Mouse (Mus musculus): ENCODE results near the gene Mdk. TPM values are rescaled to one million over a fixed set of nuclear protein-coding genes. Genes with fewer than 3 reads are reported as not detected.

Mdk gene
- polyA plus RNA-seq, 1 experiment, result 0.29 TPM

DNA sequence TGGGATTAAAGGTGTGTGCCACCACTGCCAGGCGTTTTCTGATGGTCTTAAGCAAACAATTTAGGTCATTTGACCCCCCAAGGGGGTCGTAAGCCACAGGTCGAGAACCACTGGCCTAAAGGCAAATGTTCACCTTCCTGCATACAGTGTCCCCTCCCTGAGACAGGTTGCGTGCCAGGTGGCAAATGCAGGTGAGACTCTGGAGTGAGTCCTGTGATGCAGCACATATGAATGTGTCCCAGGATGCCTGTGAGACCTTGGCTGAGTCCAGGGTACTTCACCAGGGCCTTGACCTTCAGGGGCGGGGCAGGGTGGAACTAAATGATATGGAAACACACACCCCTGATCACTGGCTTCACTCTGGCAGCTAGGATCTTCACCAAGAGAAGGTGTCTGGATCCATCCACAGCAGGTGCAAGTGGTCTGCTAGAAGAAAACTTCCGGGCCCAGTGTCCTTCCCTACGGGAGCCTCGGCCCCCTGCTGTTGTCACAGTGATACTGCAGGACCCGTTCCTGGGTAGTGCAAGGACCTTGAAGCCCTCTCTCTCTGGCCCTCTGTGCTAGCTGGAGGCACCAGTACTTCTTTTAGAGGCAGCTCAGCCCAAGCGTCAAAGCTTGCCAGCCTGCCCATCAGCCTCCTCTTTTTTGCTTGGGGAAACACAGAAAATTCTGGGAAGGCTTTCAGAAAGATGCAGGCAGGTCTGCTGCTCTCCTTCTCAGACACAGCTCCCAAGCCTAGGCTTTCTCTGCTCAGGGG is 26.8 kb upstream of the Mdk start:
- Histone ChIP-seq H3K4me3 (no peak overlapping the region), H3K27me3 (ENCODE audit: control insufficient read depth, insufficient read depth, insufficient read length) (no peaks in the 10 kb centered on the region), H3K4me2 (ENCODE audit: low read depth) (peak overlapping the region; percentile 12), H3ac (ENCODE audit: control insufficient read depth, insufficient read length) (no peak overlapping the region), H3K36me3 (ENCODE audit: control insufficient read depth, insufficient read depth) (no peaks in the 10 kb centered on the region), H3K79me2 (ENCODE audit: control insufficient read depth, insufficient read depth) (peaks cover 60% of the 10 kb centered on the region)
- no peak for TF ChIP-seq E2F4 (IDR thresholded peaks at IDR 0.05; ENCODE audit: insufficient read depth)
- no peak for TF ChIP-seq CEBPB (IDR thresholded peaks at IDR 0.05; ENCODE audit: insufficient read depth, poor library complexity, severe bottlenecking)
- TF ChIP-seq TCF3 (IDR thresholded peaks at IDR 0.05; ENCODE audit: insufficient read length, low read depth), result no peak
- TF ChIP-seq REST (IDR thresholded peaks at IDR 0.05; ENCODE audit: insufficient read depth, insufficient read length), result no peak
- no peak for TF ChIP-seq SRF (IDR thresholded peaks at IDR 0.05; ENCODE audit: control insufficient read depth, insufficient read length, low read depth)
- TF ChIP-seq MAX (IDR thresholded peaks at IDR 0.05; ENCODE audit: low read depth), result no peak
- TF ChIP-seq TCF12 (IDR thresholded peaks at IDR 0.05; ENCODE audit: insufficient read depth, poor library complexity, severe bottlenecking), result no peak
- TF ChIP-seq USF1 (IDR thresholded peaks at IDR 0.05; ENCODE audit: low read depth), result no peak
- no peak for TF ChIP-seq POLR2A (IDR thresholded peaks at IDR 0.05; ENCODE audit: insufficient read length, low read depth)
- no peak for TF ChIP-seq POLR2AphosphoS2 (IDR thresholded peaks at IDR 0.05; ENCODE audit: insufficient read length, low read depth)
- TF ChIP-seq MYOD1 (IDR thresholded peaks at IDR 0.05; ENCODE audit: control insufficient read depth in 1 of 3, insufficient read length in 2 of 3, low read depth in 2 of 3), result peak in 2 of 3 experiments; percentile 5 to 22
- peak in 1 of 3 experiments; percentile 55 for TF ChIP-seq MYOG (IDR thresholded peaks at IDR 0.05; ENCODE audit: control insufficient read depth in 1 of 3, insufficient read depth in 1 of 3, insufficient read length in 2 of 3, low read depth in 2 of 3)

DNA sequence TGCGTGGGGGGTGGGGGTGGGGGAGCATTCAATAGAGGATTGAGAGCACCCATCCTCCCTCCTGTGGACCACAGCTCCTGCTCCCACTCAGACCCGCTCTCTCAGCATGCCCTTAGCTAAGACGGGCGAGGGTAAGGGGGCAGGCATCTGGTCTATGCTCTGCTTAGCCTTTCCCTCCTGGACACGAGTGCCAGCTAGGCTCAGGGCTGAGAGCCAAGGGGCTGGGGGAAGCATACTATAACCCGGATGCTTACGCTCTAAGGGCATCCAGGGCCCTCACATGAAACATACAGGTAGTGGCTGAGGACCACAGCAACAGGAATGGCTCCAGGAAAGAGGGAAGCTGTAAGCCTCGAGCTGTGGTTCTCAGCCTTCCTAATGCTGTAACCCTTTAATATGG is 26.0 kb upstream of the Mdk start:
- no peak overlapping the region for H3ac ChIP-seq (ENCODE audit: control insufficient read depth, insufficient read length)

DNA sequence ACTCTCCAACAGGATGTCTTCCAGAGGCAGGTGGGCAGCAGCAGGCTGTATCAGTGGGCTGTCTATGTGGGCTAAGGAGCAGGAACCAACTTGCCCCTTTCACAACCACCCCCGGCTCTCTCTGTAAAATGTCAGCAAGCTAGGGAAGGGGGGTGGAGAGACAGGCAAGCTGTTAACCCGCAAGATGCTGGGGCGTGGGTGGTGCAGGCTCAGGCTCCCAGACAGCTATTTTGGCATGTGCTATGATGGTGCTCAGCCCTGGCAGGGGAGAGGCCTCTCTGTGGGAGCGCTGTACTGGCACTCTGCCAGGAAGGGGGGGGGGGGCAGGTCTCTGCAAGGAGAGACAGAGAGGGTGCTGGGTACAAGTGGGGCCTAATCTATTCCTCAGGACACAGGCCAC is 25.0 kb upstream of the Mdk start:
- Histone ChIP-seq H3K79me2 (ENCODE audit: control insufficient read depth, insufficient read depth) (peaks cover 62% of the 10 kb centered on the region), H3K27me3 (ENCODE audit: control insufficient read depth, insufficient read depth, insufficient read length) (no peaks in the 10 kb centered on the region), H3K4me3 (no peak overlapping the region), H3ac (ENCODE audit: control insufficient read depth, insufficient read length) (no peak overlapping the region), H3K36me3 (ENCODE audit: control insufficient read depth, insufficient read depth) (no peaks in the 10 kb centered on the region), H3K4me2 (ENCODE audit: low read depth) (peak overlapping the region; percentile 49)
- TF ChIP-seq CEBPB (IDR thresholded peaks at IDR 0.05; ENCODE audit: insufficient read depth, poor library complexity, severe bottlenecking), result no peak
- TF ChIP-seq TCF12 (IDR thresholded peaks at IDR 0.05; ENCODE audit: insufficient read depth, poor library complexity, severe bottlenecking), result no peak
- no peak for TF ChIP-seq USF1 (IDR thresholded peaks at IDR 0.05; ENCODE audit: low read depth)
- TF ChIP-seq MAX (IDR thresholded peaks at IDR 0.05; ENCODE audit: low read depth), result no peak
- no peak for TF ChIP-seq POLR2AphosphoS2 (IDR thresholded peaks at IDR 0.05; ENCODE audit: insufficient read length, low read depth)
- TF ChIP-seq E2F4 (IDR thresholded peaks at IDR 0.05; ENCODE audit: insufficient read depth), result no peak
- TF ChIP-seq SRF (IDR thresholded peaks at IDR 0.05; ENCODE audit: control insufficient read depth, insufficient read length, low read depth), result no peak
- peak in 1 of 3 experiments; percentile 60 for TF ChIP-seq MYOD1 (IDR thresholded peaks at IDR 0.05; ENCODE audit: control insufficient read depth in 1 of 3, insufficient read length in 2 of 3, low read depth in 2 of 3)
- TF ChIP-seq MYOG (IDR thresholded peaks at IDR 0.05; ENCODE audit: control insufficient read depth in 1 of 3, insufficient read depth in 1 of 3, insufficient read length in 2 of 3, low read depth in 2 of 3), result peak in 1 of 3 experiments; percentile 58
- TF ChIP-seq REST (IDR thresholded peaks at IDR 0.05; ENCODE audit: insufficient read depth, insufficient read length), result no peak

More for the DNA sequence above, 26.0 kb upstream of the Mdk start:
- Histone ChIP-seq H3K27me3 (ENCODE audit: control insufficient read depth, insufficient read depth, insufficient read length) (no peaks in the 10 kb centered on the region), H3K4me2 (ENCODE audit: low read depth) (no peak overlapping the region), H3K79me2 (ENCODE audit: control insufficient read depth, insufficient read depth) (peaks cover 65% of the 10 kb centered on the region), H3K4me3 (no peak overlapping the region), H3K36me3 (ENCODE audit: control insufficient read depth, insufficient read depth) (no peaks in the 10 kb centered on the region)
- TF ChIP-seq MYOG (IDR thresholded peaks at IDR 0.05; ENCODE audit: control insufficient read depth in 1 of 3, insufficient read depth in 1 of 3, insufficient read length in 2 of 3, low read depth in 2 of 3) (no peak), USF1 (IDR thresholded peaks at IDR 0.05; ENCODE audit: low read depth) (no peak), TCF3 (IDR thresholded peaks at IDR 0.05; ENCODE audit: insufficient read length, low read depth) (no peak), POLR2AphosphoS2 (IDR thresholded peaks at IDR 0.05; ENCODE audit: insufficient read length, low read depth) (no peak)

DNA sequence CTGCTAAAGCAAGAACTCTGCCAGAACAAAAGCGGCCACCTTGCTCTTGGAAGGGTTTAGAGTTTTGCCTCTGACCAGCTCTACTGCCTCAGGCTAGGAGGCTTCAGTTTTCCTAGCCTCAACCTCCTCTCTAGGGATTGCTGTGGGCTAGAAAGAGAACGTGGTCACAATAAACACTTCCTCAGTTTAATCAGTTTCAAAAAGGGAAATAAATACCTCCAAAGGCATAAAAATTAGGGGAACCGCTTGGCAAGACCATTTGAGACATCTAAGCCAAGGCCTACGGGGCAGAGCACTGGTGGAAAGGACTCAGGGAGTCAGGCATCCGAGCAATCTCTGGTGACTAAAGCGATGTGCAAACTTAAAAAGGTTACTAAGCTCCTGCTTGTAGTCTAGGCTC is 23.8 kb upstream of the Mdk start:
- H3ac ChIP-seq (ENCODE audit: control insufficient read depth, insufficient read length), result no peak overlapping the region
- TF ChIP-seq POLR2A (IDR thresholded peaks at IDR 0.05; ENCODE audit: insufficient read length, low read depth), result no peak
- H3K36me3 ChIP-seq (ENCODE audit: control insufficient read depth, insufficient read depth), result no peaks in the 10 kb centered on the region
- no peak overlapping the region for H3K4me2 ChIP-seq (ENCODE audit: low read depth)
- peaks cover 56% of the 10 kb centered on the region for H3K79me2 ChIP-seq (ENCODE audit: control insufficient read depth, insufficient read depth)
- H3K27me3 ChIP-seq (ENCODE audit: control insufficient read depth, insufficient read depth, insufficient read length), result no peaks in the 10 kb centered on the region
- H3K4me3 ChIP-seq, result no peak overlapping the region

DNA sequence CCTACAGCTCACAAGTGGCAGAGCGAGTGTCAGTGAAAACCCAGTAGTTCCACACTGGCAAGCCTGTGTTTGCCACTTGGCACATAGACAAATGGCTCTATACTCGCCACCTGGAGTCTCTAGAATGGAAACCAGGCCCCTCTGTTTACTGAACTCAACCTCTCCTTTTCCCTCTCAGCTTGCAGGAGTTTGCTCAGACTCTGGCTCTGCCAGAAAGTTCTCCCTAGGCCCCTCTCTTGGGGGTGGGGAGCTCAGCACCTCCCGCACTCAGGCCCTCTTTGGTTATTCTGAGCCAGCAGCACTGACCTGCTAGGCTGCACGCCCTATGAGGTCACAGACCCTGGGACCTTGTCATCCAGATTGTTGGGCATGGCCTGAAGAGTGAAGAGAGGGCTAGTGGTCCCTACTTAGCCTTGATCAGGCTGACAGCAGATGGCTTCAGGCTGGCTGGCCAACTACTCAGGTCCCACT is 23.1 kb upstream of the Mdk start:
- Histone ChIP-seq H3K79me2 (ENCODE audit: control insufficient read depth, insufficient read depth) (peaks cover 50% of the 10 kb centered on the region), H3K4me2 (ENCODE audit: low read depth) (no peak overlapping the region), H3ac (ENCODE audit: control insufficient read depth, insufficient read length) (no peak overlapping the region), H3K36me3 (ENCODE audit: control insufficient read depth, insufficient read depth) (no peaks in the 10 kb centered on the region), H3K4me3 (no peak overlapping the region), H3K27me3 (ENCODE audit: control insufficient read depth, insufficient read depth, insufficient read length) (no peaks in the 10 kb centered on the region)
- TF ChIP-seq MYOD1 (IDR thresholded peaks at IDR 0.05; ENCODE audit: control insufficient read depth in 1 of 3, insufficient read length in 2 of 3, low read depth in 2 of 3) (no peak), SRF (IDR thresholded peaks at IDR 0.05; ENCODE audit: control insufficient read depth, insufficient read length, low read depth) (no peak), MYOG (IDR thresholded peaks at IDR 0.05; ENCODE audit: control insufficient read depth in 1 of 3, insufficient read depth in 1 of 3, insufficient read length in 2 of 3, low read depth in 2 of 3) (no peak), E2F4 (IDR thresholded peaks at IDR 0.05; ENCODE audit: insufficient read depth) (no peak), POLR2AphosphoS2 (IDR thresholded peaks at IDR 0.05; ENCODE audit: insufficient read length, low read depth) (no peak)

Data from myocyte (in vitro differentiated cells).